Mouse (Mus musculus): Measurements from ENCODE around the gene Olfr645.

- TF ChIP-seq CTCF (IDR thresholded peaks at IDR 0.05; ENCODE audit: borderline replicate concordance, control insufficient read depth, extremely low read depth, insufficient read depth, low read length, poor library complexity) = no peak
- TF ChIP-seq POLR2A (IDR thresholded peaks at IDR 0.05; ENCODE audit: control insufficient read depth, extremely low read depth, insufficient read depth, low read length, poor library complexity) = no peak
Observed at GRCm38 (mm10) chr7:104035145-104035544, 50.1 kb downstream of the Olfr645 start, which contains the start of gene Olfr641.

Measured in thymus, adult 2 months (tissue).